Mouse (Mus musculus) G1E-ER4 (cell line): ENCODE results near the gene Olfr1396. TPM values are rescaled to one million over a fixed set of nuclear protein-coding genes. Genes with fewer than 3 reads are reported as not detected.

Experiments used
- GATA1 ChIP-seq: IDR thresholded peaks from one replicate; pipeline ENCODE4 v1.8.0; 2012; ENCODE audit warnings: low read length, inconsistent platforms
- polyA plus RNA-seq: library from polyadenylated mRNA; stranded (reverse); fragments of >175 nt; gene quantifications from 2 replicates; pipeline ENCODE4 v1.2.3, GENCODE M21; 2012

Gene Olfr1396
- not detected in 2 replicates for polyA plus RNA-seq

- TF ChIP-seq GATA1: no peak
Measured at GRCm38 (mm10) chr11:49114774-49115173, at the start of gene Olfr1396. Gene Olfr1396, minus strand, starts transcription at chr11:49114874.

- TF ChIP-seq GATA1: no peak
Measured at GRCm38 (mm10) chr11:49156821-49157814, 42.4 kb upstream of the Olfr1396 start.

DNA sequence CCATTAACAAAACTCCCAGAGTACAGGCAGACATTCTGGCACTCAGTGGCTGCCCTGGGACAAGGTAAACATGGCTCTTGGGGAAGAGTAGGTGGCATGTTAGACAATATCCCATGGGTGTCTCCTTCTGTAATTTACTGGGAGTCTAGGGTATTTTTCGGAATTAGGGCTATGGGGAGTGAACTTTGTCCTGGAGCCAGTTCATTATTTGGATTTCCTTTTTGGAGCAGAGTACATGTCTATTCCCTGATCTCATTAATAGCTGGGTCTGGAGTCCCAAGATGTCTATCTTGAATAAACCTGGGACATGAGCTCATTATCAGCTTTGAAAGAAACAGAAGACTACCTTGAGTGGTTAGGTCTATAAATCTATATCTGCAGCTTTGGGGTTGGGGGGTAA, 39.4 kb upstream of the Olfr1396 start, which contains the start of gene Olfr1394:
TSS of gene Olfr1394 (plus strand) at position 301 of the 400 bp plus-strand sequence.
- no peak for TF ChIP-seq GATA1

- no peak for TF ChIP-seq GATA1
Measured at GRCm38 (mm10) chr11:49141974-49142373, 27.3 kb upstream of the Olfr1396 start, which contains the start of gene Olfr1395. Gene Olfr1395, plus strand, starts transcription at chr11:49142274.

DNA sequence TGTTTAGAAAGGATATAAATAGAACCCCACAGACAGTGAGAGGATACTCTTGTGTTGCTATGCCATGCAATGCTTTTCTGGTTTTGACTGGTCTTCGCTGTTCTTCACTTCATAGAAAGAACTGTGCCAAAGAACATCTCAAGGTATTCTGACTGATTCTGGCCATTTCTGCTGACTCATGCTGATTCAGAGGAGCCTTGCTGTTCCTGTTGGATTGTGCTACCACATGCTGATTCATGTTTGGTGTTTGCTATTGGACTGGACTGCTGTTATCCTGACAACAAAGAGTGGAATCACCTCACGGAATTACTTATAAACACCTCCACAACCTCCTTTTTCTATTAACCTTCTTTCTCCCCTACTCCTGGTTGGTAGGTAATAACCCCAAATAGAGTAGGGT, 9.5 kb upstream of the Olfr1396 start:
- TF ChIP-seq GATA1: no peak

GRCm38 (mm10) chr11:49119635-49120034, 5.0 kb upstream of the Olfr1396 start:
- no peak for TF ChIP-seq GATA1

- TF ChIP-seq GATA1: no peak
Measured at GRCm38 (mm10) chr11:49114158-49114557, 516 bp downstream of the Olfr1396 start.

DNA sequence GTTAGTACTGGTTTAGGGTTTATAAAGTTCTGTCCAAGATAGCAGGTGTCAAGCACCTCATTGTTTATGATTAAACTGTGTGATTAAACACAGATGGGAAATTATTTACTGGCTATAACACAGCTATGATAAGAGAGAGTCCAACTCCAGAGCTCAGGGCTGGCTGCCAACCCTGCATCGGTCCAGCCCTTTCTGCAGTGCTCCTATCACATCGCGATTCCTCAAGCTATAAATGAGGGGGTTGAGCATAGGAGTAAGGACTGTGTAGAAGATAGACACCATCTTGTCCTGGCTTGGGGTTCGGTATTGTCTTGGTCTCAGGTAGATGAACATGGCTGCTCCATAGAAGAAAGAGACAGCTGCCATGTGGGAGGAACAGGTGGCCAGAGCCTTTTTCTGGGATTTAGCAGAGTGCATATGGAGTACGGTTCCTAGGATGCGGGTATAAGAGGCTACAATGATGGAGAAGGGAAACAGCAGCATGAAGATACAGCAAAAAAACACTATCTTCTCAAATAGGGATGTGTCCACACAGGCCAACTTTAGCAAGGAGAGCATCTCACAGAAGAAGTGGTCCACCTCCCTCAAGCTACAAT, 2.0 kb downstream of the Olfr1396 start:
- no peak for TF ChIP-seq GATA1

GRCm38 (mm10) chr11:49111000-49111399, 3.7 kb downstream of the Olfr1396 start:
- no peak for TF ChIP-seq GATA1

DNA sequence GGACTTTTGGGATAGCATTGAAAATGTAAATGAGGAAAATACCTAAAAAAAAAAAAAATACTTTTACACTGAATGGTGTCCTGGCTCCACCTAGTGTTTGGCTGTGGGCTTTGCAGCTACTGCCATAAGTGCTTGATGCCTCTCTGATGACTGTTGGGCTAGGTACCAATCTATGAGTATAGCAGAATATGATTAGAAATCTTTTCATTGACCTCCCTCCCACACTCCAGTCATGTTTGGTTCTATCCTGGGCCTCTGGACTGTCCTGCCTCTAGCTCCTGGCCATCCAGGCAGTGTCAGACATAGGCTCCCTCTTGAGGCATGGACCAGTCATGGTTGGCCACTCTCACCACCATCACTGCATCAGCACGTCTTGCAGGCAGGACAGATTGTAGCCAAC, 5.8 kb downstream of the Olfr1396 start:
- TF ChIP-seq GATA1: no peak

DNA sequence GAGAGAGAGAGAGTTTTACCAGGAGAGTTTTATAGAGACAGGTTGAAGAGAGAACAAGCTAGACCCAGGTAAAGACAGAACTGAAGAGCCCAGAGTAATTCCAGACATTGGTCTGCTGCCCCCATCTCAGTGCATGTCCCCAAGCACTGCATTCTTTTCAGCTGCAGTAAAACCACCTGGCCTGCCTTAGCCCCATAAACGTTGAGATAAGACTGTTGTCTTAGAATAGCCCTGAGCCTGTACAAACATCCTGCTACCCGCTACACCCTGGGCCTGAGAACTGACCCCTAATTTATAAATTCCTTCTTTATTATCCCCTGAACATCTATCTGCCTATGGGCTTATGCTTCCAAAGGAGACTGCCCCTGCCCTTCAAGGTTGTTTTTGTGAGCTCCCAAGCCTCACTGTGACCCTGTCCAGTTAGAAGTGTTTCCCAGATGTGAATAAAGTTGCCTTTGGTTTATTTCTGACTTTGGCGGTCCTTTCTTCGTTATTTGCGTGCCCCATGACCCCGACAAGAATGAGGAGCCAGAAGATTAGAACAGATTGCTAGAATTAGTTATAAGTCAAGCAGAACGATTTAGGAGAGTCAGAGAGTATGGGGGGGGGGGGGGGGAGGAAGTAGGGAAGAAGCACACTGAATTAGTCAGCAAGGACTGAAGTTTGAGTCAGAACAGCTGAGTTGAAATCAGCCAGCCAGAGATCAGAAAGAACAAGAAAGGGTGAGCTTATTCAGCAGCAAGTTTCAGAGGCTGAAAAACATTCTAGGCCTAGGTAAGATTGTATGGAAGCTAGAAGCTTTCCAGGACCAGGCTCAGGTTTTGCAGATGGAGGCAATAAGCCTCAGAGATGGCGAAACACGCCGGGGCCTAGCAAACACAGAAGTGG, 6.8 kb downstream of the Olfr1396 start:
- TF ChIP-seq GATA1: no peak

DNA sequence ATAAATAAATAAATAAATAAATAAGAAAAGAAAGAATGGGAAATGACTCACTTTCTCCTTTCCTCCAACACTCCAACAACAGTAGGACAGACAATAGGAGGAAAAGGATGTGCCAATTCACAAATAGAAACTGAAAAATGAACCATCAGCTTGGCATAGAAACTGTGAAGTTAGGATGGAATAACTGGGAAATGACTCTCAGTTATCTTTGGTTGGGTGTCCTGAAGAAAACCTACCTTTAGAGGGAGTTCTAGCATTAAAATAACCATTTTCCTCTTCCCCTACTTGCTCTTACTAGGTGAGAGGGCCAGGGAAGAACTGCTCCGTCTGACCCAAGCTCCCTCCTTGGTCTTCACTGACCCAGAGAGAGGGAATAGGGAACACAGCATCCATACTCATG, 8.9 kb downstream of the Olfr1396 start:
- TF ChIP-seq GATA1: no peak

- TF ChIP-seq GATA1: no peak
Measured at GRCm38 (mm10) chr11:49103047-49103693, 11.5 kb downstream of the Olfr1396 start.

GRCm38 (mm10) chr11:49101500-49101899, 13.2 kb downstream of the Olfr1396 start:
- no peak for TF ChIP-seq GATA1

GRCm38 (mm10) chr11:49100409-49100808, 14.3 kb downstream of the Olfr1396 start:
- TF ChIP-seq GATA1: no peak

- TF ChIP-seq GATA1: no peak
Measured at GRCm38 (mm10) chr11:49095367-49095766, 19.3 kb downstream of the Olfr1396 start.
